Mouse (Mus musculus) stomach, embryonic 16.5 days (tissue): ENCODE results near the gene Lrrc1. TPM values are rescaled to one million over a fixed set of nuclear protein-coding genes. Genes with fewer than 3 reads are reported as not detected.
"Not testable (repeated sequence)": the region's sequence is repeated elsewhere in the genome, so short reads cannot be mapped to it uniquely, and the experiment has no call there.

Experiments
- ATAC-seq: fragments of 200-750 bp; cut with Nextera tagmentation; 2 replicates; pipeline ENCODE4 v1.8.0; 2017; ENCODE audit warnings: moderate number of reproducible peaks, moderate TSS enrichment; ENCODE audit not compliant: insufficient read depth, low FRiP score
- H3K27ac ChIP-seq: fragments of 300-500 bp; sonication (generic); 2 replicates; pipeline ENCODE4 v1.5.1; 2014; ENCODE audit warnings: low read length
- H3K27me3 ChIP-seq: fragments of 300-500 bp; sonication (generic); 2 replicates; pipeline ENCODE4 v1.6.1; 2014; ENCODE audit warnings: low read length, control low read depth, mixed read lengths; ENCODE audit not compliant: control insufficient read depth, insufficient read depth
- H3K36me3 ChIP-seq: fragments of 300-500 bp; sonication (generic); 2 replicates; pipeline ENCODE4 v1.6.1; 2014; ENCODE audit warnings: low read length; ENCODE audit not compliant: control insufficient read depth, insufficient read depth
- H3K4me1 ChIP-seq: fragments of 300-500 bp; sonication (generic); 2 replicates; pipeline ENCODE4 v1.6.1; 2014; ENCODE audit warnings: low read length, control low read depth, mixed read lengths; ENCODE audit not compliant: control insufficient read depth, insufficient read depth
- H3K4me2 ChIP-seq: fragments of 300-500 bp; sonication (generic); 2 replicates; pipeline ENCODE4 v1.6.1; 2014; ENCODE audit warnings: low read depth, low read length, mixed read lengths
- H3K4me3 ChIP-seq: fragments of 300-500 bp; sonication (generic); replicated peaks from 2 replicates; pipeline ENCODE4 v1.5.1; 2014; ENCODE audit warnings: mild to moderate bottlenecking, low read length
- H3K9ac ChIP-seq: fragments of 300-500 bp; sonication (generic); 2 replicates; pipeline ENCODE4 v1.6.1; 2014; ENCODE audit warnings: low read length
- H3K9me3 ChIP-seq: fragments of 300-500 bp; sonication (generic); replicated peaks from 2 replicates; pipeline ENCODE4 v1.6.1; 2016; ENCODE audit warnings: low read length, control low read depth; ENCODE audit not compliant: control insufficient read depth
- WGBS: fragments of 180-500 bp; shearing (Covaris S2); extraction: QIAGEN DNeasy Blood & Tissue Kit; methylation state at CpG from one replicate; pipeline ENCODE4 v1.1.7; 2014; 5-methylcytosine and 5-hydroxymethylcytosine counted together
- polyA plus RNA-seq: library from polyadenylated mRNA; unstranded; fragments of >200 nt; fragmentation: Nextera tagmentation; extraction: Ambion mirVana; gene quantifications from 2 replicates; pipeline ENCODE4 v1.2.1, GENCODE M21; 2015

Gene Lrrc1
- polyA plus RNA-seq, 1 experiment from 2014 or later, result 17.7 TPM

GRCm38 (mm10) chr9:77577409-77577808 lies 32.7 kb upstream of the Lrrc1 start:
- no peak overlapping the region for H3K4me2 ChIP-seq
- no peak for ATAC-seq

GRCm38 (mm10) chr9:77576320-77576719 lies 31.6 kb upstream of the Lrrc1 start:
- no peaks in the 10 kb centered on the region for H3K27me3 ChIP-seq
- no peaks in the 10 kb centered on the region for H3K9me3 ChIP-seq
- no peak for ATAC-seq
- no peak overlapping the region for H3K9ac ChIP-seq
- H3K27ac ChIP-seq, result no peak overlapping the region
- H3K4me2 ChIP-seq, result no peak overlapping the region
- no peak overlapping the region for H3K4me3 ChIP-seq
- H3K4me1 ChIP-seq, result no peaks in the 10 kb centered on the region
- H3K36me3 ChIP-seq, result no peaks in the 10 kb centered on the region

More at GRCm38 (mm10) chr9:77577409-77577808, 32.7 kb upstream of the Lrrc1 start:
- Histone ChIP-seq H3K9me3 (no peaks in the 10 kb centered on the region), H3K36me3 (no peaks in the 10 kb centered on the region), H3K4me3 (no peak overlapping the region), H3K27ac (no peak overlapping the region), H3K4me1 (no peaks in the 10 kb centered on the region), H3K27me3 (no peaks in the 10 kb centered on the region), H3K9ac (no peak overlapping the region)

DNA sequence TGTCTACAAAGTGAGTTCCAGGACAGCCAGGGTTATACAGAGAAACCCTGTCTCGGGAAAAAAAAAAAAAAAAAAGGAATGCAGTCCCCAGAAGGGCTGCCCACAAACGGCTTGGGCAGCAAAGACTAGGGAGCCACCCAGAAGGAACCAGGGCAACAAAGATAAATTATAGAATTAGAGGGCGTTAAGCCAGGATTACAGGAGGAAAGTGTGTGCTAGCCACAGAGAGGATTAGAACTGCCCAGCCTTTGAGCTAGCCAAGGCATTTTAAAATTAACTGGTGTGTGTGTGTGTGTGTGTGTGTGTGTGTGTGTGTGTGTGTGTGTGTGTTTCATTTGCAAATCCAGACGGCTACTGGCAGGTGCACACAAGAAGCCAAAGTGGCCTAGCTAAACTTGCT lies 30.3 kb upstream of the Lrrc1 start:
- ATAC-seq, H3K27me3 ChIP-seq, H3K9ac ChIP-seq, H3K36me3 ChIP-seq, H3K4me1 ChIP-seq, H3K27ac ChIP-seq, H3K4me3 ChIP-seq, H3K4me2 ChIP-seq, H3K9me3 ChIP-seq: not testable (repeated sequence)
- 51% methylated on average over 4 of the region's 4 CpGs for WGBS

- Histone ChIP-seq H3K36me3 (no peaks in the 10 kb centered on the region), H3K4me3 (no peak overlapping the region), H3K4me2 (no peak overlapping the region), H3K9ac (no peak overlapping the region), H3K4me1 (no peaks in the 10 kb centered on the region), H3K27me3 (no peaks in the 10 kb centered on the region), H3K9me3 (no peaks in the 10 kb centered on the region), H3K27ac (no peak overlapping the region)
- no peak for ATAC-seq
- WGBS, result 76% methylated on average over 4 of the region's 4 CpGs
These were observed 27.2 kb upstream of the Lrrc1 start for GRCm38 (mm10) chr9:77571851-77572250.

- H3K4me3 ChIP-seq, result no peak overlapping the region
- no peak overlapping the region for H3K4me2 ChIP-seq
- H3K27me3 ChIP-seq, result no peaks in the 10 kb centered on the region
- no peak for ATAC-seq
- H3K9ac ChIP-seq, result no peak overlapping the region
- 49% methylated on average over 13 of the region's 13 CpGs for WGBS
- H3K4me1 ChIP-seq, result no peaks in the 10 kb centered on the region
- no peaks in the 10 kb centered on the region for H3K36me3 ChIP-seq
- H3K27ac ChIP-seq, result no peak overlapping the region
- H3K9me3 ChIP-seq, result no peaks in the 10 kb centered on the region
These were observed 24.3 kb upstream of the Lrrc1 start for GRCm38 (mm10) chr9:77568789-77569506.

GRCm38 (mm10) chr9:77561827-77562226 lies 17.2 kb upstream of the Lrrc1 start:
- no peak for ATAC-seq
- Histone ChIP-seq H3K36me3 (no peaks in the 10 kb centered on the region), H3K4me3 (no peak overlapping the region), H3K9ac (no peak overlapping the region), H3K9me3 (peaks cover 8% of the 10 kb centered on the region; the same call in 1 of the 2 replicates), H3K27ac (no peak overlapping the region), H3K4me2 (no peak overlapping the region), H3K4me1 (no peaks in the 10 kb centered on the region), H3K27me3 (no peaks in the 10 kb centered on the region)

DNA sequence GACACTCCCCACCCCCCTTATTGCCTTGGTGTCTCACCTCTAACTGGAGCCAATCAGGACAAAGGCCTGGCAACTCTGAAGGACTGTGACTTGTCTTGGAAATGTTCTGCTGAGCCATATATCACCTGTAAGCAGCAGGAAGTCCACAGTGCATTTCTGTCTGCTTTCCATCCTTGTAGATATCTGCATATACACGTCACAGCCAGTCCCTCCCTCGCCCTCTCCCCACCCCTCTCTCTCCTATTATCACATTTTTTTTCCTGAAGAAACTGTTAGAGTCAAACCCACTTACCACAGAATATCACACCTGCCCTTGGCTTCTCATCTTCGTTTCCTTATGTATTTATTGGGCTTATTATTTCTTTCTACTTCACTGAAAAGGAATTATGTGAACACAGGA lies 13.3 kb upstream of the Lrrc1 start:
- no peak for ATAC-seq
- WGBS, result 43% methylated on average over 3 of the region's 3 CpGs
- Histone ChIP-seq H3K4me2 (no peak overlapping the region), H3K9me3 (peaks cover 6% of the 10 kb centered on the region; the same call in 1 of the 2 replicates), H3K4me3 (no peak overlapping the region), H3K9ac (no peak overlapping the region), H3K36me3 (no peaks in the 10 kb centered on the region), H3K4me1 (no peaks in the 10 kb centered on the region), H3K27me3 (no peaks in the 10 kb centered on the region), H3K27ac (no peak overlapping the region)

DNA sequence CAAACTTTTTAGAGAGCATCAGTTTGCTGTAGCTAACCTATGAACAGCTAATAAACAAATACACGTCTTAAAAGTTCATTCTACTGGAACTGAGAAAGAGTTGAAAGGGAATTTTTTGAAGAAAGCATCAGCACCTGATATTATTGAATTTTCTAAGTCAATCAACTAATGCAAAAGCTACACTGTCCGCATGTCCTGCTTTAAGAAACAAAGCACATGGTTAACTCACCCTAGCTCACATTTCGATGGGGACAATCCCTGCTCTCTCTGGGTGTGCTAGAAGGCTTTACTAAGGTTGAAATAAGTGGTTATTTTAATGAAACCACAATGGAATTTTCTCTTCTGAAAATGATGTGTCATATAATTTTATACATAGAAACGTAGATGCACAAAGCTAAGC lies 12.5 kb upstream of the Lrrc1 start:
- no peak overlapping the region for H3K4me3 ChIP-seq
- no peak overlapping the region for H3K4me2 ChIP-seq
- H3K9me3 ChIP-seq, result 0 out of 2 replicates have a peak, but pooled peaks cover 3% of the 10 kb centered on the region
- no peak for ATAC-seq
- H3K27me3 ChIP-seq, result no peaks in the 10 kb centered on the region
- no peak overlapping the region for H3K27ac ChIP-seq
- no peaks in the 10 kb centered on the region for H3K36me3 ChIP-seq
- no peaks in the 10 kb centered on the region for H3K4me1 ChIP-seq
- 84% methylated on average over 4 of the region's 4 CpGs for WGBS
- H3K9ac ChIP-seq, result no peak overlapping the region

DNA sequence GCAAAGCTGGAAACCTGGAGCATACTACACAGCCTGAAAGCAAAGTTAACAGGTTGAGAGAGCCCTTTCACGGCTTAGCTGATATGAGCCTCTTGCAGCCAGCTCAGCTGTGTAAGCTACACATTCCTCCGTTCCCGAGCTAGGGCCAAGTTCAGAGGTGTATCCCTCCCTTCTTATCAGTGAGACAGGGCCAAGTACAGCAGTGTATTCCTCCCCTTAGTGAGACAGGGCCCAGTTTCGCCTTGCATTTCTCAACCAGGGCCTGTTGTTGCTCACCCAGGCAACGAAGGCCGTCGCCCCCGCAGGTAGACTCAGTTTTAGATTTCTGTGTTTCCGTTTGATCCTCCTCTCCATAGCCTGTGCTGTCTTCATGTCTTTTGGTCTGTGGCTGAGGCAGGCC lies 11.8 kb upstream of the Lrrc1 start:
- no peak overlapping the region for H3K4me2 ChIP-seq
- H3K4me1 ChIP-seq, result no peaks in the 10 kb centered on the region
- no peaks in the 10 kb centered on the region for H3K36me3 ChIP-seq
- no peak overlapping the region for H3K27ac ChIP-seq
- H3K4me3 ChIP-seq, result no peak overlapping the region
- no peaks in the 10 kb centered on the region for H3K9me3 ChIP-seq
- peak; percentile 80 for ATAC-seq
- 69% methylated on average over 9 of the region's 9 CpGs for WGBS
- no peak overlapping the region for H3K9ac ChIP-seq
- no peaks in the 10 kb centered on the region for H3K27me3 ChIP-seq
